Mouse (Mus musculus) layer of hippocampus, adult 2 months (tissue): ENCODE measurements around the gene Pld1. TPM values are rescaled to one million over a fixed set of nuclear protein-coding genes. Genes with fewer than 3 reads are reported as not detected.

ENCODE experiments used
- DNase-seq, 2 experiments: peaks; one replicate each; pipeline ENCODE4 v3.0.0; 2022; ENCODE audit warnings: low spot score in 2 of 2
- H3K27ac ChIP-seq: fragments of 200-600 bp; 2 replicates; pipeline ENCODE4 v1.8.1; 2022
- H3K4me3 ChIP-seq: fragments of 200-600 bp; 2 replicates; pipeline ENCODE4 v1.8.1; 2022; ENCODE audit warnings: mild to moderate bottlenecking
- CTCF ChIP-seq: fragments of 200-600 bp; conservative IDR thresholded peaks from 2 replicates; pipeline ENCODE4 v1.8.1; 2022; ENCODE audit warnings: antibody characterized with exemption, mild to moderate bottlenecking, moderate library complexity
- total RNA-seq, 2 experiments: library from RNA; stranded (reverse); gene quantifications; 2 replicates each; pipeline ENCODE4 v1.2.3; 2021

The Pld1 gene
- total RNA-seq, 2 experiments from 2014 or later = 6.9 to 9.0 TPM

DNA sequence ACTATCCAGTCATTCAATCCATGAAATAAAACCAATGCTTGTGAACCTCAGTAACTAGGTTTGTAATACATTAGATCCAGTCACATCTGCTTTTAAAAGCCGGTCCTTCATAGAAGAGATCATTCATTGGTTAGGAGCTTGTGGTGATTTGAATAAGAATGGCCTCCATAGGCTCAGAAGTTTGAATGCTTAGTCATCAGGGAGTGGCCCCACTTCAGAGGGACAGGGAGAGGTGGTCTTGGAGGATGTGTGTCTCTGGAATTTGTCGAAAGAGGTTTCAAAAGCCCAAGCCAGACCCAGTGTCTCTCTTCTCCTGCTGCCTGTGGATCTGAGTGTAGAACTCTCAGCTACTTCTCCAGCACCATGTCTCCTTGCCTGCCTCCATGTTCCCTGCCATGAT, 81.9 kb downstream of the Pld1 start:
- H3K27ac ChIP-seq = no peak overlapping the region
- DNase-seq = no peak
- H3K4me3 ChIP-seq = no peak overlapping the region
- no peak for TF ChIP-seq CTCF

DNA sequence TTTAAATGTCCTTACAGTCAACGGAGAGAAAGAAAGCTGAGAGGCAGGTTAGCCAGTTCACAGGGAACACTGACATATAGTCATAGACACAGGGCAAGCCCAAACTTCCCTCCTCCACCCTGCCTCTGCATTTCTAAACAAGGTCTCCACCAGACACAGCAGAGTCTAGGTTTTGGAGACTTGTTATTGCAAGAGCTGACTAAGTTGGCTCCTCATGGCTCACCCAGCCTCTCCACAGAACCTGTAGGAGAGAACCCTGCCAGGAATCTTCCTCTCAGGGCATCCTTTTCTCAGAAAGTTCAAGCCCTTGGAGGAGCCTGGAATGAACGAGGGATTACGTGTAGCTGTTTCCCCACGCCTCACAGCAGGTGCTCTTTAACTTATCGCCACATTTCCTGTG, 83.7 kb downstream of the Pld1 start:
- no peak overlapping the region for H3K4me3 ChIP-seq
- DNase-seq = no peak
- no peak for TF ChIP-seq CTCF
- H3K27ac ChIP-seq = no peak overlapping the region

DNA sequence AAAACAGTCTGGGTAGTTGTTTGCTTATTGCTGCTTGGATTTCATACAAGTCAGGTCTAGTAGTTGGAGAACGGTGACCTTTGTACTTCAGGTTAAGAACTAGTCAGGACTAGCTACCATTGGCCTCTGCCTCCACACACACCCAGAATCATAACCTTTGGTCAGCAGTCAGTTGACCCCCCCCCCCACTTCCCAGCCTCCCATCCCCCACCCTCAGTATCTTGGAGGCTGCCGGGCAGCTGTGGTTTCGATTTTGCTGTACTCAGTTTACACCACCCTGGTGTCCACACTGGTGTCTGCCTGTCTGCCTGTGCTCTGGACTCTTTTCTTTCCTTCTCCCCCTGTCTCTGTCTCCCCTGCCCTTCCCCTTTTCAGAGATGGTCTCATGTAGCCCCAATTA, 88.4 kb downstream of the Pld1 start:
- H3K4me3 ChIP-seq = no peak overlapping the region
- no peak for TF ChIP-seq CTCF

DNA sequence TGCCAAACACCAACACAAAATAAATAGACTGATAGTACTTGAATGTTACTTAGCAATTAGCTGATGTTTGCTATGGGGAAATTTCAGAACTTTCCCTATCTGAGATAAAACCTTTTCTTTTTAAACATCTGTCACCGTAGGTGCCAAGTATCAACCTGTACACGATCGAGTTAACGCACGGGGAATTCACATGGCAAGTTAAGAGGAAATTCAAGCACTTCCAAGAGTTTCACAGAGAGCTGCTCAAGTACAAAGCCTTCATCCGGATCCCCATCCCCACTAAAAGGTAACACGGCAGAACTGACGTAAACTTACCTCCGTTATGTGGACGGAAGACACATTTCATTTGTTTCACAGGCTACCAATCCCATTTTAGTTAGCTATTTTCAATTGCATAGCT, 90.0 kb downstream of the Pld1 start:
- no peak for TF ChIP-seq CTCF
- H3K4me3 ChIP-seq = no peak overlapping the region
- H3K27ac ChIP-seq = no peak overlapping the region
- DNase-seq = no peak

More for the DNA sequence above, 88.4 kb downstream of the Pld1 start:
- H3K27ac ChIP-seq = no peak overlapping the region
- no peak for DNase-seq

DNA sequence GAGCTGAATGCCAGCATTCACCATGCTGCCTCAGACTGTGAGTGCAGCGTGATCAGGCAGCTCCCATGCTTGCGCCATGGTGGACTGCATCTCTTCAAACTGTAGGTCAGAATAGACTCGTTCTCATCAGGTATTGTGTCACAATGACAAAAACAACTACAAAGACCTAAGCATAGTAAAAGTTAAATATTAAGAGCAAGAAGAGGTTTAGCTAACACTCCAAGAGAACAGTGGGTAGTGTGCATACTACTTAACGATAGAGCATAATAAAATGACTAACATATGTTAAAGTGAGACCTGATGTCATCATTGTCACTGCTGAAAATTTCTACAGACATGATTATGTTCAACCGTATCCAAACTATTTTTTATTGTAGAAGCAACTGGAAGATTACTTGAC, 92.4 kb downstream of the Pld1 start:
- TF ChIP-seq CTCF = no peak
- Histone ChIP-seq H3K4me3 (no peak overlapping the region), H3K27ac (peak overlapping the region; percentile 8)
- DNase-seq = no peak

DNA sequence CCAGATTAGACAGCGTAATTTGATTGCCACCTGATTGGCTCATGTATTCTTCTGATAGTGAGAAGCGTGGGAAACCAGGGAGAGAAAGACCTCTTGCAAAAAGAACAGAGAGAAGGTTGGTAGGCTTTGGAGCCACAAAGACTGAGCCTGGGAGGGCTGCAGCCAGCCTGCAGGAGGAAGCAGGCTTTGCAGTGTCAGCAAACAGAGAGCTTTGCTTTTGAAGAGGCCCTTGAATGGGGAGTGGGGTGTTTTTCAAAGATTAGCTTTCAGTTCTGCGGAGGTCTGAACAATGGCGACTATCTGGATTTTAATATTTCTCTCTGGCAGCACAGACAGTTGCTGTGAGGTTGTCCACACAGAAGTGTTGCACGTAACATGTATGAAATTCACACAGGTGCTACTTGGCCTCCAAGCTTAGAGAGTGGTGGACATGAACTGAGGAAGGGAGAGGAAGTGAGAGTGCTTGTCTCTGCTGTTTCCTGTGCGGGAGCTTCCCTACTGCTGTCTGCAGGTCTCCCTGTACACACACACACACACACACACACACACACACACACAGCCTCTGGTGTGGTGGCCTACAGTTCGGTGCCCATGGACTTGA, 93.2 kb downstream of the Pld1 start:
- no peak for DNase-seq
- Histone ChIP-seq H3K4me3 (no peak overlapping the region), H3K27ac (peak overlapping the region; percentile 8; the same call in 1 of the 2 replicates)
- no peak for TF ChIP-seq CTCF

DNA sequence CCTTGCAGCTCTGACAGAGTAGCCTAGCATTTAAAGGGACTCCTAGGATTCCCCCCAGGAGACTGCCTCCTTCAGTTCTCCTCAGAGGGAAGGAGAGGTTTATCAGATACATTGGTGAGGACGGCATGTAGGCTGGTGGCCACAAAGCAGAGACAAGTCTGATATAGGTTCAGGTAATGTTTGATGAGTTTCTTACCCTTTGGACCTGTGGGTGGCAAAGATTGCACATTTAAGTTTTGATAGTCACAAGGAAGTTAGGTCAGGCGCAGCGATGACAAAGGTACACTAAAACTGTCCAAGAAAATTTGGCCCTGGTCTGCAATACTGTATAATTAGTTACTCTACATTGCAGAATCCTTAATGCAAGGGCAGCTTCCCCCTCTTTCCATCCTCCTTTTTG, 95.4 kb downstream of the Pld1 start:
- TF ChIP-seq CTCF = no peak
- H3K27ac ChIP-seq = no peak overlapping the region
- no peak for DNase-seq
- no peak overlapping the region for H3K4me3 ChIP-seq

DNA sequence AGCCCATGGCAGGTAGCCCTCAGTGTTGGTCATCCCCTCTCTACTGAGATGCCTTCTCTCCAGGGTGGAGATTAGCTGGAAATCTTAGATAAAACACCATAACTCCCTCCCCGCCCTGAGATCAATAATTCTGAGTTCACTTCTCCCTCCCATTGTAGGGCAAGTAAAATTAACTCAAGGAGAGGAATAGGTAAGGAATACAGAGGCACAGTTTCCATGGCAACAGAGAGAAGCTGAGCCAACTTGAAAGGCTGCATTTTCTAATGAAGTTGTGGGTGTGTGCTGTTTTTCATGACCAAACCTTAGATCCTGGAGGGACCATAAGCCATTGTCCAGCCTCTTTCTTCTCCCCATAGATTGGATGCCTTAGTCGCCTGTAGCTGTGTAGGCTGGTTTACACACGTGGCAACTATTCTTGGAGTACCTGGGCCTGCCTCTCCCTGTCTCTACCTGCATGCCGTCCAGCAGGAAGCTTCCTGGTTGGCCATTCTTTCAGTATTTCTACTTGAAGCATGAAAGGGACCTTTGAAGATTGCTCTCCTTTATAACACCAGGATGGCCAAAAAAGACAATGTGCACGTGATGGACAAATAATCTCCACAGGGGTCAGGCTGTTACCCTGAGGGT, 96.3 kb downstream of the Pld1 start:
- DNase-seq = no peak
- H3K27ac ChIP-seq = no peak overlapping the region
- TF ChIP-seq CTCF = no peak
- H3K4me3 ChIP-seq = no peak overlapping the region

DNA sequence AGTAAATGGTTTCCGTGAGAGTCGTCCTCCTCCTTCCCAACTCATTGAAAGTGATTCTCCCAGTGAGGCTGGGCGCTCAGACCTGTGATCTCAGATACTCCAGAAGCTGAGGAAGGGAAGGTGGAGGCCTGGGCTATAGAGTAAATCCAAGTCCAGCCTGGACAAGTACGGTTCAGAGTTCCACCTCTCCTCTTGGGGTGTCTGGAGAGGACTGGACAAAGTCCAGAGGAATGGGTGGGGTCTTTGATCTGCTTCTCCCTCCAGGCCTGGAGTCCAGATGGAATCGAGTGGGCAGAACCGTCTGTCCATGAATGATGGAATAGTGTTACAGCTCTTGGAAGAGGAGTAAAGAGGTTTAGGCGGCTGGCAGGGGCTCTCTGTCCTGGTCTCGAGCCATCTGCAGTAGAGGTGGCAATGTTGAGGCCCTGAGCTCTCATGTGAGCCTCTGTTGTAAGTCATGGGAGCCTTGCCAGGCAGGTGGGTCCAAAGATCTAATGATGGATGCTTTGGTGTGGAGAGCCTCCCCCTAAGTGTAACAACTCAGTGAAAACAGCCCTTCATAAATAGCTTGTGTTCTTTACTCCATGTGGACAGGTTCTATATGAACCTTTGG, 98.9 kb downstream of the Pld1 start:
- no peak for DNase-seq
- no peak overlapping the region for H3K27ac ChIP-seq
- no peak for TF ChIP-seq CTCF
- H3K4me3 ChIP-seq = no peak overlapping the region

DNA sequence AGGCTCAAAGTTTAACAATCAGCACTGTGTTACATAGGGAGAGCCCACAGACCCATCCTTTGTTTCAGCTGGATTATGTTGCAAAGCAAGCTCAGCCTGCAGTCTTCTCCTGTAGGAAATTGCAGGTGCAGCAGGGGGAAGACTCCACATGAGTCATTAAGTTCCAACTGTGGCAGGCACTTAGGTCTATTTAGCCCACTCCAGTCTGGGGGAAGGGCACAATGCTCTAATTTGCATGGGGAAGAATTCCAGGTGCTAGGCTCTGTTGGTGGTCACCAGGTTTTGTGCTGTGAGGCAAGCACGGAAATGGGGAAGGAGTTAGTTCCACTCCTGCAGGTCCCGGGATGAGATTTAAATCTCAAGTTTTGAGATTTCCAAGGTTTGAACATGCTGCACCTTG, 99.6 kb downstream of the Pld1 start:
- no peak for TF ChIP-seq CTCF
- Histone ChIP-seq H3K27ac (no peak overlapping the region), H3K4me3 (no peak overlapping the region)
- DNase-seq = no peak

DNA sequence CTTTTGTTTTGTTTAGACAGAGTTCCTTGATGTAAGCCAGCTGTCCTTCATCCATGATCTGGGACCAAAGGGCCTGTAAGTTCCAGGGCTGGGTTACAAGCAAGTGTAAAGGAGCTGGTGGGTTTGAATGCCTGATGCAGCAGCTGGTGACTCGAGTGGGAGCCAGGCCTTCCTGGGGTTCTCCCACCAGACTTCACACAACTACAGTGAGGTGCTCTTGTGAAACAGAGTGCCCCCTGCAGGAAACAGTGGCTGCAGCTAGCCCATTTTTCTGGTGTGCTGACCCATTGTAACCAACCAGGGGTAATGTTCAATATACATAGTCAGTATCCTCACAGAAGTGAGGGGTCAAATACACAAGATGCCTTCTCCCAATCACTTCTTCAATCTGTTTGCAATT, 101.3 kb downstream of the Pld1 start:
- Histone ChIP-seq H3K4me3 (no peak overlapping the region), H3K27ac (no peak overlapping the region)
- peak; percentile 69 for TF ChIP-seq CTCF
- DNase-seq = no peak

DNA sequence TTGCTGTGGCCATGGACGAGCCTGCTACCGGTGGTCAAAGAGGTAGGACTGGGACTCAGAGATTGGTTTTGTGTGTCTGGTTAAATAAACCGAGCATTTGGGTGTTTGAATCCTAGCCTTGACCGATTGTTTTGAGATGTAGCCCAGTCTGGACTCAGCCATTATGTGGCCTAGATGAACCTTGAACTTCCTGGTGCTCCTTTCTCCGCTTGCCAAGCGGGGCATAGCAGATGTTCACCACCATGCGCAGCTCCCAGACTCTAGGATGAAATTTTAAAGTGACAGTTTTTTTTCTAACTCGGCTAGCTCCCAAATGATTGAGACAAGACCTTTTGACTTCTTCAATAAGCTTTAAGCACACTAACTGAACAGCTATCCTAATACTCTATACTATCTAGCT, 102.7 kb downstream of the Pld1 start:
- Histone ChIP-seq H3K4me3 (no peak overlapping the region), H3K27ac (no peak overlapping the region)
- no peak for TF ChIP-seq CTCF
- no peak for DNase-seq

DNA sequence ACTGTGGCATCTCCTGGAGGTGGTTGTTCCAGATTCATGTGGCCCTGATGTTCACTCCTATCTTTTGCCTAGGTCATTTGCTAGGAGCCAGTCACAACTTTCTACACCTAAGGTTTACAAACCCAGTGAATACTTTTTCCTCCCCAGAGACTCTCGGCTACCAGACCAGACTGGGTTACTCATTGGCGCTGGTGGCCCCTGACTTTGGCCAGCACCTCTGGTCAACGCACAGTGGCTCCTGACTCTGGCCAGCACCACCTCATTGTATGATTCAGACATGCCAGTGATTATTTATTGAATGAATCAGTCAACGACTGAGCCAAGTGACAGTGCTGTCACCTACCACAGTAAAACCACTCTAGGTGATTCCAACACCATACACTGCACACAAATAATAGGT, 103.9 kb downstream of the Pld1 start:
- no peak for DNase-seq
- Histone ChIP-seq H3K27ac (no peak overlapping the region), H3K4me3 (no peak overlapping the region)
- TF ChIP-seq CTCF = no peak

DNA sequence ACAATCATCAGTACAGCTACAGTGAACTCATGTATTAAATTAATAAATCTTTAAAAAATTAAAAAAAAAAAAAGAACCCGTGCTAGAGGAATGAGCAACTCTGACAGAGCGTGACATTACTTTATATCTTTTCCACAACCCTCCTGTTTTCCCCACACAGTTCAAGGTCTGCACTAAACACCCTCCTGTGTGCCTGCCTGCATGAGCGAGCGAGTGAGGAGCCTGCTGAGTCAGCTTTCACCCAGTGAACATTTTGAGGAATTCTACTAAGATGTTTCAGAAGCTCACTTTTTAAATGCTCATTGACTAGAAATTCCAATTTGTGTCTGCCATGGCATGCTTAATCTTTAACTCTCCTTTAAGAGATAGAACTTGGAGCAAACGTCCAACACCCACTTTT, 109.1 kb downstream of the Pld1 start:
- no peak for TF ChIP-seq CTCF
- no peak overlapping the region for H3K4me3 ChIP-seq
- no peak overlapping the region for H3K27ac ChIP-seq
- DNase-seq = no peak
